Mouse (Mus musculus) C2C12 (cell line): ENCODE measurements around the gene Ltbp4.

ENCODE experiments used
- CEBPB ChIP-seq: IDR thresholded peaks from one replicate; pipeline ENCODE4 v1.6.1; 2011; ENCODE audit warnings: low read depth, mild to moderate bottlenecking, control low read depth, moderate library complexity
- CTCF ChIP-seq: IDR thresholded peaks from one replicate; pipeline ENCODE4 v1.5.1; 2011; ENCODE audit not compliant: control insufficient read depth, insufficient read depth, insufficient read length
- FOSL1 ChIP-seq: IDR thresholded peaks from one replicate; pipeline ENCODE4 v1.8.0; 2011; ENCODE audit warnings: mild to moderate bottlenecking, low read length; ENCODE audit not compliant: poor library complexity, insufficient read depth, severe bottlenecking
- MAX ChIP-seq: IDR thresholded peaks from one replicate; pipeline ENCODE4 v1.6.1; 2011; ENCODE audit warnings: mild to moderate bottlenecking, control low read depth
- MYOG ChIP-seq: IDR thresholded peaks from one replicate; pipeline ENCODE4 v1.6.1; 2011; ENCODE audit not compliant: control insufficient read depth, insufficient read length; ENCODE audit errors: extremely low read depth
- USF1 ChIP-seq: IDR thresholded peaks from one replicate; pipeline ENCODE4 v1.6.1; 2011; ENCODE audit warnings: low read depth, mild to moderate bottlenecking, control low read depth, moderate library complexity

- TF ChIP-seq CTCF (no peak), CEBPB (no peak), USF1 (no peak), MYOG (no peak), FOSL1 (no peak), MAX (no peak)
Measured at GRCm38 (mm10) chr7:27323001-27323400, 14.5 kb downstream of the Ltbp4 start.
